Mouse (Mus musculus): ENCODE measurements around the gene Shc4.

Gene Shc4

GRCm38 (mm10) chr2:125684559-125685440 lies 39.1 kb downstream of the Shc4 start:
- no peak for DNase-seq (ENCODE audit: low read depth)

DNA sequence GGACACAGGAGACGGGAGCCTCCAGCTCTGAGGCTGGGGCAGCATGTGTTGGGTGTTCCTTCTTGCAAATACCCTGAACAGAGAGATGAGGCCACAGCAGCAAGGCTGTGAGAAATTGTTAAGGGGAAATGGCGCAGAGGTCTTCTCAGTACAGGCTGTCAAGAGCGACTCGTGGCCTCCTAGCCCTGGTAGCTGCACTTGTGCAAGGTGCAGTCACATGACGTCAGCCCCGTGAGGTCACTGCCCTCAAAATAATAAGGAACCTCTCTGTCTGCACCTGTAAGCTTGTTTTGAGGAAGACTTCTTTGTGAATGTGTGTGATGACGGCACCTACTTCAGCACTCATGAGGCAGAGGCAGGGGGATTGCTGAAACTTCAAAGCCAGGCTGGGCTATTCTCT lies 40.1 kb downstream of the Shc4 start:
- DNase-seq (ENCODE audit: low read depth), result no peak

- DNase-seq (ENCODE audit: low read depth), result no peak
Observed at GRCm38 (mm10) chr2:125681811-125682210, 42.1 kb downstream of the Shc4 start.

GRCm38 (mm10) chr2:125672957-125673631 lies 50.9 kb downstream of the Shc4 start, which contains the start of gene Eid1:
TSS of gene Eid1 (plus strand) at chr2:125673095.
- DNase-seq (ENCODE audit: low read depth), result peak; percentile 90

GRCm38 (mm10) chr2:125672568-125672956 lies 51.4 kb downstream of the Shc4 start:
- no peak for DNase-seq (ENCODE audit: low read depth)

GRCm38 (mm10) chr2:125670846-125671245 lies 53.1 kb downstream of the Shc4 start:
- DNase-seq (ENCODE audit: low read depth), result peak; percentile 68

- DNase-seq (ENCODE audit: low read depth), result peak; percentile 38
Observed at GRCm38 (mm10) chr2:125667721-125668120, 56.2 kb downstream of the Shc4 start.

GRCm38 (mm10) chr2:125667184-125667583 lies 56.8 kb downstream of the Shc4 start:
- DNase-seq (ENCODE audit: low read depth), result peak; percentile 77

DNA sequence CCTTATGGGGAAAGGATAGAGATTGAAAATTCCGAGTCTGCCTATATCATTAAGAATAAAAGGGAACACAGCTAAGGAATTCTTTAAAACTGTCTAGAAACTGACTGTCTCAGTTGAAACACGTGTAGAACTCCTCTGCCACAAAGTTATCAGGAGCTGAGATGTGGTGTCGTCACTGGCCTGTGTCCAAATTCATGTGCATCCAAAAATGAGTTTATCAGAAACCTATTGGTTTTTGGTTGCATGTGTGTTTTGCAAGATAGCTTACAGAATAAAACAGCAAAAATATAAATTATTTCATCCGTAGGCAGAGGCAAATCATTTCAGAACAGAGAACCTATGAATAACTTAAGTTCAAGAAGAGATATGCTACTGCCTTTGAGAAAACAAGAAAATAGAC lies 57.3 kb downstream of the Shc4 start:
- DNase-seq (ENCODE audit: low read depth), result no peak

DNA sequence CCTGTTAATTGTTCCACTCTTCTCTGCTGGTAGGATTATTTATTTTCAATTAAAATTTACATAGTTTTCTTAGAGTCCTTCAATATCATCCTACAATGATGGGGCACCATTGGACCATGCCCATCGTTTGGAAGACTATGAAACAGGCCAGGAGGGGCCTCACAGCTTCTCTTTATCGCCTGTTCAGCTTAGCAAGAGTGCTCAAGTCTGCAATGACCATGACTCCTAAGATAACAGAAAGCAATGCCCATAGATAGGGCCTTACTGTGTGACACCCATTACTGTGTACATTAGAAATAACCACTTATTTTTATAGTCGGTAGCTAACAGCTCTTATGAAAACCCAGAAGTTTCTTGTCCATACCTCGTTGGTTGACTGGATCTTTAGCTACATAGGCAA lies 58.0 kb downstream of the Shc4 start:
- DNase-seq (ENCODE audit: low read depth), result no peak

GRCm38 (mm10) chr2:125665213-125665612 lies 58.7 kb downstream of the Shc4 start:
- no peak for DNase-seq (ENCODE audit: low read depth)

GRCm38 (mm10) chr2:125662517-125662916 lies 61.4 kb downstream of the Shc4 start:
- no peak for DNase-seq (ENCODE audit: low read depth)

GRCm38 (mm10) chr2:125661156-125661555 lies 62.8 kb downstream of the Shc4 start:
- no peak for DNase-seq (ENCODE audit: low read depth)

- DNase-seq (ENCODE audit: low read depth), result no peak
Observed at GRCm38 (mm10) chr2:125660537-125661130, 63.3 kb downstream of the Shc4 start.

GRCm38 (mm10) chr2:125659823-125660536 lies 64.0 kb downstream of the Shc4 start:
- DNase-seq (ENCODE audit: low read depth), result peak; percentile 88

- no peak for DNase-seq (ENCODE audit: low read depth)
Observed at GRCm38 (mm10) chr2:125655391-125655790, 68.6 kb downstream of the Shc4 start.

GRCm38 (mm10) chr2:125653286-125653685 lies 70.7 kb downstream of the Shc4 start:
- DNase-seq (ENCODE audit: low read depth), result no peak

- no peak for DNase-seq (ENCODE audit: low read depth)
Observed at GRCm38 (mm10) chr2:125651563-125651962, 72.4 kb downstream of the Shc4 start.

DNA sequence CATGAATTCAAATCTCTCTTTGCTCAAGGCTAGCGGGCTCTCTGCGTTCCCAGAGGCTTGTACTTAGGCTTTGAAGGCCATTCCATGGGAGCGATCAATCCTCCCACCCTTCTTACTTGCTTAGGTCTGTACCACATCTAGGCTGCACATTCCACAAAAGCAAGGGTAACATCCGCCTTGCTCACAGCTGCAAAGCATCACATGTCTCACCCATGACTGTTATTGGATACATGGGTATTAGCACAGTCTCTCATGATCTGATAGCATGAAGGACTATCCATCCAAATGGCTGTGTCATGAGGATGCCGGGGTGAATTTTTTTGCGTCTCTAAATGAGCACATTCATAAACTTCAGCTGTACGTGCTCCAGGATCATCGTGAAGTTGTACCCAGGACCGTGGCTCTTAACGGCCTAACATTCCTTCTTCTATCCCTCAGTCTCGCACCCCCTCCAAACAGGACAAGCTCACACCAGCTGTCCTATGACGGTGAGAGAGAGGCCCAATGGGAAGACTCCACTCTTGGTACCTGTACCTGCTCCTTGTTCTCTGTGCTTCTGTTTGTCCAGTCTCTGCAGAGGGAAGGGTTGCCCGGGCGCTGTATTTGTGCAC lies 73.1 kb downstream of the Shc4 start:
- DNase-seq (ENCODE audit: low read depth), result no peak

- no peak for DNase-seq (ENCODE audit: low read depth)
Observed at GRCm38 (mm10) chr2:125650038-125650437, 73.9 kb downstream of the Shc4 start.

- no peak for DNase-seq (ENCODE audit: low read depth)
Observed at GRCm38 (mm10) chr2:125644912-125645311, 79.0 kb downstream of the Shc4 start.

DNA sequence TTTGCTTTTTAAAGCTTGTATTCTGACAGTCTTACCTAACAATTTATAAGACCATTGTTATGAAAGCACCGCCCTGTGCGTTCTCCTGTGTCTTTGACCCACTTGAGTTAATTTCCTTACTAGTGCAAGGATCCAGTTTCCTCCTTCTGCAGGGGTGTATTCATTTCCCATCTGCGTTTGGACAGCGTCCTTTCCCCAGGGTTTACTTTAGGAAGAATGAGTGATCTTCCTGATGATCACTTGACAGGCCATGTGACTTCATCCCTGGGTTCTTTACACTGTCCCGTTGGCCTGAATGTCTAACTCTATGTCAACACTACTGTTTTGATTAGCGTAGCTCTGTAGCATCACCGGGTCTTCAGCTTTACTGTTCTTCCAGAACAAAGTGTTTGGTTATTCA lies 86.6 kb downstream of the Shc4 start:
- DNase-seq (ENCODE audit: low read depth), result no peak

Measured in induced T-regulatory cell, adult 2 months (primary cell).